Mouse (Mus musculus): Measurements from ENCODE around the gene Slc18b1.

Gene Slc18b1

GRCm38 (mm10) chr10:23804665-23805064, 7.9 kb downstream of the Slc18b1 start:
- in situ Hi-C loops (cut with MboI), result no loop called here

GRCm38 (mm10) chr10:23806201-23806600, 9.4 kb downstream of the Slc18b1 start:
- in situ Hi-C loops (cut with MboI), result no loop called here

- in situ Hi-C loops (cut with MboI), result no loop called here
These were observed 15.1 kb downstream of the Slc18b1 start for GRCm38 (mm10) chr10:23811635-23812437.

GRCm38 (mm10) chr10:23812438-23812759, 15.6 kb downstream of the Slc18b1 start:
- in situ Hi-C loops (cut with MboI), result no loop called here

- in situ Hi-C loops (cut with MboI), result no loop called here
These were observed 16.3 kb downstream of the Slc18b1 start for GRCm38 (mm10) chr10:23812852-23813766.

GRCm38 (mm10) chr10:23815168-23815567, 18.4 kb downstream of the Slc18b1 start:
- in situ Hi-C loops (cut with MboI), result loop anchor here (5.0 kb wide), 1 partner anchor 317 kb away; no protein-coding TSS in a partner anchor

- in situ Hi-C loops (cut with MboI), result loop anchor here (5.0 kb wide), 1 partner anchor 316 kb away; no protein-coding TSS in a partner anchor
These were observed 19.5 kb downstream of the Slc18b1 start for GRCm38 (mm10) chr10:23816241-23816640.

- in situ Hi-C loops (cut with MboI), result no loop called here
These were observed 29.7 kb downstream of the Slc18b1 start for GRCm38 (mm10) chr10:23826516-23826915.

- in situ Hi-C loops (cut with MboI), result no loop called here
These were observed 39.5 kb downstream of the Slc18b1 start for GRCm38 (mm10) chr10:23836003-23836964.

GRCm38 (mm10) chr10:23837115-23837514, 40.3 kb downstream of the Slc18b1 start:
- in situ Hi-C loops (cut with MboI), result no loop called here

- in situ Hi-C loops (cut with MboI), result no loop called here
These were observed 42.1 kb downstream of the Slc18b1 start for GRCm38 (mm10) chr10:23838910-23839309.

GRCm38 (mm10) chr10:23839368-23839767, 42.6 kb downstream of the Slc18b1 start:
- in situ Hi-C loops (cut with MboI), result no loop called here

- in situ Hi-C loops (cut with MboI), result no loop called here
These were observed 43.7 kb downstream of the Slc18b1 start for GRCm38 (mm10) chr10:23840496-23840895.

- in situ Hi-C loops (cut with MboI), result no loop called here
These were observed 54.6 kb downstream of the Slc18b1 start, which contains the start of gene Vnn3 for GRCm38 (mm10) chr10:23851228-23851912. TSS of gene Vnn3 (plus strand) at chr10:23851462.

- in situ Hi-C loops (cut with MboI), result no loop called here
These were observed 55.3 kb downstream of the Slc18b1 start for GRCm38 (mm10) chr10:23852096-23852495.

- in situ Hi-C loops (cut with MboI), result no loop called here
These were observed 67.9 kb downstream of the Slc18b1 start for GRCm38 (mm10) chr10:23864362-23865312.
